Mouse (Mus musculus) monocyte, adult 2 months (primary cell): ENCODE data around the gene Ctps2.

Experiments
- DNase-seq, 2 experiments: peaks; one replicate each; pipeline ENCODE4 v3.0.0; 2022; ENCODE audit warnings: low spot score in 2 of 2, low read depth in 1 of 2

Ctps2 gene

GRCm38 (mm10) chrX:162976194-162976593, 75.2 kb downstream of the Ctps2 start:
- no peak for DNase-seq

GRCm38 (mm10) chrX:162986876-162987495, 85.9 kb downstream of the Ctps2 start:
- DNase-seq: no peak

- DNase-seq: no peak
Observed at GRCm38 (mm10) chrX:162991396-162991795, 90.4 kb downstream of the Ctps2 start.

- DNase-seq: no peak
Observed at GRCm38 (mm10) chrX:162992121-162992520, 91.1 kb downstream of the Ctps2 start.

- no peak for DNase-seq
Observed at GRCm38 (mm10) chrX:163027864-163028263, 126.8 kb downstream of the Ctps2 start.

GRCm38 (mm10) chrX:163038767-163039166, 137.7 kb downstream of the Ctps2 start:
- no peak for DNase-seq

- DNase-seq: no peak
Observed at GRCm38 (mm10) chrX:163042771-163043170, 141.7 kb downstream of the Ctps2 start.

GRCm38 (mm10) chrX:163063936-163064335, 162.9 kb downstream of the Ctps2 start:
- no peak for DNase-seq
